Mouse (Mus musculus) c-Kit-positive CD71-positive TER-119-positive erythroid progenitor cells, embryonic 14.5 days (primary cell): ENCODE measurements at regions not wholly inside any gene's neighbourhood (a gene's known extent, or its start where the extent isn't known, plus 50 kb on each side); places are given as distances from the start of the nearest gene placed in this dataset.

ENCODE experiments used
- DNase-seq: peaks from one replicate; pipeline ENCODE4 v3.0.0-alpha.2; 2013; ENCODE audit warnings: low spot score

DNA sequence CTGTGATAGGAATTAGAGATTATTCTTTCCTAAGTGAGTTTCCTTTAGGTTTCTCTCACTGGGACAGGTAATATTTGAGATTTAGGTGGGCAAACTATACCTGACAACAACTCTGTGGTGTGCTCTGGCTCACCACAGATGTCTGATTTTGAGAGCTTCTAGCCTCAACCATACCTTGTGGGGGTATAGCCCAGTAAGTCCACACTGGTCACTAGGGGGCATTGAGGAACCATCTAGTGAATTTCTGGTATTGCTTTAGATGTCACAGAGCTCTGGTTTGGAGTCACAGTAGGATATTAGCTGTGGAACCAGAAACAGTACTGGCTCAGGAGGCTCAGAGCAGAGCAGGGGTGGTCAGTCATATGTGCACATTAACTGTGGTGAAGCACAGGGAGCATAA is 91.5 kb upstream of the 2210010C04Rik start:
- DNase-seq = no peak

DNA sequence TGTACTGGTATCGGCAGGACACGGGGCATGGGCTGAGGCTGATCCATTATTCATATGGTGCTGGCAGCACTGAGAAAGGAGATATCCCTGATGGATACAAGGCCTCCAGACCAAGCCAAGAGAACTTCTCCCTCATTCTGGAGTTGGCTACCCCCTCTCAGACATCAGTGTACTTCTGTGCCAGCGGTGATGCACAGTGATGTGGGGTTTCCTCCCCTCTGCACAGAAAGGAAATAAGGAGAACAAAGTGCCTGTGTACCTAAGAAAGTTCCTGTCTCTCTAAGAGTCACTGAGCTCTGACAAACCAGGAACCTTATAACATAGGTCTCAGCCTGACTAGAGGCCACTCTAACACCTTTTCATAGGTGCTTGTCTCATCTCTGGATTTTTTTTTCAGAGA is 86.3 kb upstream of the 2210010C04Rik start:
- no peak for DNase-seq

DNA sequence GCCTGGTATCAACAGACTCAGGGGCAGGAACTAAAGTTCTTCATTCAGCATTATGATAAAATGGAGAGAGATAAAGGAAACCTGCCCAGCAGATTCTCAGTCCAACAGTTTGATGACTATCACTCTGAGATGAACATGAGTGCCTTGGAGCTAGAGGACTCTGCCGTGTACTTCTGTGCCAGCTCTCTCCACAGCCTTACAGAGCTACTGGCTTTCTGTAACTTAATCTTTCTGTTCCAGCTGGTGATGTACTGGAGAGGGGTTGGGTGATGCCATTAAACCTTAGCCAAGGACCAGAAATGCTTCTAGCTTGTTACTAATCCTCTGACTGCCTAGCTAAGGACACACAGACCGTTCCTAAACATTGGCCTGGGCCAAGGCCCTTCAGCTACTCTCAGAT is 83.9 kb upstream of the 2210010C04Rik start:
- DNase-seq = no peak

DNA sequence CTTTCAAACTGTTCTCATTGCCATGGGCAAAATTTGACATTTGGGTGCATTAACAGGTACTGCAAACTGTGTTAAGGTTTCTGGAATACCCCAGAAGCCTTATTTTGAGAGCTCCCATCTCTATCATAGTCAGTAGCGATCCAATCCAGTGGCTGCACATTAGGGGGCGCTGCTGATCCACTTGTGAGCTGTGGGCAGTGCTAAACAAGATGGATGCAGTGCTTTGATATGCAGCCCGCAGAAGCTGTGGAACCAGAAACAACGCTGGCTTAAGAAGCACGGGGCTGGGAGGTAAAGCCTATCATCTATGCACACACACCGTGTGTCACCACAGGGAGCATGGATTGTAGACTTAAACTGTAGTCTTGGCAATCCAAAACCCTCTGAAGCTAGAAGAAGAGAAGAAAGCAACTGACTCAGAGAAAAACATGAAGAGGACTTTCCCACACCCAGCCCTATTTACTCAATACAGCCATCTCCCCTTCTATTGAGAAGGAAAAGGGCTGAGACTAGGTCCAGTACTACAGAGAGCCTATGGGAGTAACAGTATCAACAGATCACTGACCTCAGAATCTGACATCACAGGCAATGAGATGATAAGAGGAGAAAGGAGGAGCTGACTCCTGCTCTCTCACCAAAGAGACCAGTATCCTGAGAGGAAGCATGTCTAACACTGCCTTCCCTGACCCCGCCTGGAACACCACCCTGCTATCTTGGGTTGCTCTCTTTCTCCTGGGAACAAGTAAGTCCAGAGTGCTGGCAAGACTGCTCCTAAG is 83.1 kb upstream of the 2210010C04Rik start:
- DNase-seq = peak; percentile 84

DNA sequence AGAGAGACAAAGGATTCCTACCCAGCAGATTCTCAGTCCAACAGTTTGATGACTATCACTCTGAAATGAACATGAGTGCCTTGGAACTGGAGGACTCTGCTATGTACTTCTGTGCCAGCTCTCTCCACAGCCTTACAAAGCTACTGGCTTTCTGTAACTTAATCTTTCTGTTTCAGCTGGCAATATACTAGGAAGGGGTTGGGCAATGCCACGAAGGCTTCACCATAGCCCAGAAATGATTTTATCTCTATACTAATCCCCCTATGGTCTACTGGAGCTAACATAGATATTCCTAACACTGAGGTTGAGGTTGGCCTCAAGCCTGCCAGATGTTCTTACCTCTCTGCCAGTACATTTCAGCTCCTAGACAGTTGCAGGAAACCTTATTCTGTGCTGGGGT is 78.6 kb upstream of the 2210010C04Rik start:
- DNase-seq = peak; percentile 52

DNA sequence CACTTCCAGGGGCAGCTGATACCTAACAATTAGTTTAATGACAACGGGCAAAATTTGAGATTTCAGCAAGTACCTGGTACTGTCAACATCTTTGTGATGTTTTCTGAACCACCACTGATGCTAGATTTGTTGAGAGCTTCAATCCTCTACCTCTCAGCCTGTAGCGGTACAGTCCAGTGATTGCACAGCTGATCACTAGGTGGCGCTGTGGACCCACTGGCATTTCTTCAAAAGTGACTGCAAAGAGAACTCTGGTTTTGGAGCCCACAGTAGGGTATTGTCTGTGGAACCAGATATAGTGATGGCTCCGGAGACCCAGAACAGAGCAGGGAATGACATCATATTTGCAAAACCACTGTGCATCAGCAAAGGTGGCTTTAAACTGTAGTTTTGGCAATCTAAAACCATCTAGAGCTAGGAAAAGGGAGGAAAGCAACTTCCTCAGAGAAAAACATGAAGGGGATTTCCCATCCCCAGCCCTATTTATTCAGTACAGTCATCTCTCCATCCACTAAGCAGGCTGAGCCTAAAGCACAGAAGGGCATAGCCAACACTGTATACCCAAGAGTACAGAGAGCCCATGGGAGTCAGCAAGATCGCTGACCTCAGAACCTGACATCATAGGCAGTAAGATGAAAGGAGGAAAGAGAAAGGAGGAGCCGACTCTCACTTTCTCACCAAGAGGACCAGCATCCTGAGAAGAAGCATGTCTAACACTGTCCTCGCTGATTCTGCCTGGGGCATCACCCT is 77.7 kb upstream of the 2210010C04Rik start:
- DNase-seq = peak; percentile 72

DNA sequence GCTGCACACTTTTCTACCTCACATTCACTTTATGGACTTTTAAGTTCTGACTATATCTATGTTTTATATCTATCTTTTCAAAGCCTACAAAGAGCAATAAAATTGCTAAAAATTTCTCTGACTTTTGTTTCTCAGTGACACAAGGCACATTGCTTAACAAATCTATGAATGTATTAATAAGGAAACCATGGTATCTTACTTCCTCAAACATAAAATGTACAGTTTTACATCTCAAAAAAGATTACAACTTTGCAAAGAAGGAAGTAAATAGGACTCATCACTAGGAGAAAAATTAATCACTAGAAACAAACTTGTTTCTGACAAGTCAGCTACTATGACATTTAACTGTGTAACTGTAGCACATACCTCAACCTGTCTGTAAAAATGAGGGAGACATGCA is 76.5 kb upstream of the 2210010C04Rik start:
- DNase-seq = no peak

DNA sequence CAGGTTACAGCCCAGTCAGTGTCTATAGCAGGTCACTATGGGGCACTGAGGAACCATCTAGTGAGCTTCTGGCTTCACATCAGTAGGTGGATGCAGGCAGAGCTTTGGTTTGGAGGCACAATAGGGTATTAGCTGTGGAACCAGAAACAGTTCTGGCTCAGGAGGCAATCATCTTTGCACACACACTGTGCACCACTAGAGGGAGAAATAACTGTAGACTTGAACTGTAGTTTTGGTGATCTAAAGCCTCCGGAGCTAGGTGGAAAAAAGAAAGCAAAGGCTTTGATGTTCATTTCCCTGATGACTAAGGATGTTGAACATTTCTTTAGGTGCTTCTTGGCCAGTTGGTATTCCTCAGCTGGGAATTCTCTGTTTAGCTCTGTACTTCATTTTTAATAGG is 73.6 kb upstream of the 2210010C04Rik start:
- DNase-seq = no peak

DNA sequence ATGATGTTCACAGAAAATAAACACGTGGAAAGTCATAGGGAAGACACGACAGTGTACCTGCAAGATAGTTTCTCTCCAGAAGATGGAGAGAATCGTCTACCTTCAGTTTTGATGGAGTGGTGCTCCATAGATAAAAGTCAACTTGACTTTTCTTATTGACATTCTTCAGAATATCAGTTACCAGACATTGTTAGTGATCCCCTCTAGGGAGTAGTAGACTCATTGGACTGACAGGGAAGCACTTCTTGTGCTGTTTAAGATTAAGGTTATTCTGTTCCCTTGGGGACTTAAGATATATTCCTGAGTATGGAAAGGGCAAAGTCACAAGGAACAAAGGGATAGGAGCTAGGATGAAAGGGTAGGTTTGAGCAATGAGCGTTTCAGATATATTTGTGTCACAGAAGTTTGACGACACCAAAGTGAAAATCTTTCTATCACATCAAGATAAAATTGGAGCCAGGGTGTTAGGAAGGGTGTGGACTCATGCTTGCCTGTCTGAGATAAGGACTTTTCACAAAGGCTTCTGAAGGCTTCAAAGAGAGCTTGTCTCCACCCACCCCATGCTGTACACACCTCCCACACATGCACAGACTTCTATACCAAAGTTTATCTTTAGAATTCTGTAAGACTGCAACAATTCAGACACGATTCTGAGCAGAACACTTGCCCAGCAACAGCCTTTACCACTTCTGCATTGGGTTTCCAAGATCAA is 68.5 kb upstream of the 2210010C04Rik start:
- peak; percentile 59 for DNase-seq

DNA sequence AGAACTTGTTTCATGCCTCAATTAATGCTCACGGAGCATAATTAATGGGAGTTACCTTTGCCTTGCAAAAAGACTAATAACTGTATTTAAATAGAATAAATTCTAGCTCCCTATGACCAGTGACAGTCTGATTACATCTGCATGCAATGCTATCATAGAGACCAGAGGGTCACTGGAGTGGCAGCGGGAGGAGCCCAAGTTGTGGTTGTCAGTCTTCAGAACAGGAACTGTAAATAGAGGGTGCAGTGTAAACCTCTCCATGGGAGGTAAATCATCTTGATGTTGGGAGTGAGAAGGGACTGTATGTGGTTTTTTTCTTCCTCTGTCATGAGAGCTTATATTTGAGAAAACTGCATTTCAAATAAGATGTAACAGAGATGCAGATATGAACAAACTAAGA is 66.7 kb upstream of the 2210010C04Rik start:
- no peak for DNase-seq

DNA sequence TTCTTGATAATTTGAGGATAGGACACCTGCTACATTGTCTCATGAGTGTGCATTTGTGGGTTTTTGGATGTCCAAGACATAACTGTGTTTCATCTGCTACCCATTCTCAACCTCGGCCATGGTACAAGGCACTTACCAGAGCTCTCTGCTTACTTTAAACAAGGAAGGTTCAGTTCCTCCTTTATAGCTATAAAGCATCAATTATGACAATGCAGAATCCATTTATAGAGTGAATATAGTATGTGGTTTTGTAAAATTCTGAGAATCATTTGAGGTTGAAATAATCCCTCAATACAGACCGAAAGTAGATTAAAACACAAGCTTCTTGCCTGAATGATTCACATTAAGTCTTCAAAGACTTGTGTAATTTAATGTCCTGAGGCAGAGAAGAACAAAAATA is 64.9 kb upstream of the 2210010C04Rik start:
- DNase-seq = no peak

DNA sequence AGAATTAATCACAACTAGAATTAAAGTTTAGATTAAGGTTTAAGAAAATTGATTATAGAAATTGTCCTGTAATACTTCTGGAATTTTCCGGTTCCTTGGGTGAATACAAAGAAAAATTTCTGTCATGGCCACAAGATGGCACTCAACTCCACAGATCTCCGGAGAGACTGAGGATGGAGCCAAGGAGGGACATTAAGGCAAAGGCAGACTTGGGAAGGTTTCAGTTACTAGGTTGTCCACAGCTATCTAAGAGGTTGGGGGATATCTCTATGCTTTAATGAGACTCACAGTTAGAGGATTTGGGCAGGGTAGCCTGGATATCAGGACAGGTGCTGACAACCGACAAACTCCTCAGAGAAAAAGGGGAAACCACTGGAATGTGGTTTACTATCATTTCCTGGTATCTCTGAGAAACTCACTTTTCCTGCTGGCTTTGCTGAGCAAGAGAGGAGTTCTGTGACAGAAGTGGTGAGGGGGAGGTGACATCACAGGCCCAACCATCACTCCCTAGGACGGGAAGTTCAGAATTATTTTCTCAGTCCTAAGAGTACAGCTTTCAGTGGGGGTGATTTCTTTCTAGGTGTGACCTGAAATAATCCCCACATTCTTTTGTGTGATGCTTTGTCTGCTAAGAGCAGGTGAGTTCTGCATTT is 56.0 kb upstream of the 2210010C04Rik start:
- DNase-seq = no peak
